Mouse (Mus musculus) hindbrain, embryonic 11.5 days (tissue): ENCODE measurements around the gene Pknox2. TPM values are rescaled to one million over a fixed set of nuclear protein-coding genes. Genes with fewer than 3 reads are reported as not detected.

Experiments used
- ATAC-seq: fragments of 200-750 bp; cut with Nextera tagmentation; 2 replicates; pipeline ENCODE4 v1.8.0; 2017; ENCODE audit warnings: mild to moderate bottlenecking, moderate TSS enrichment, moderate library complexity; ENCODE audit not compliant: low FRiP score
- DNase-seq: peaks from one replicate; pipeline ENCODE4 v3.0.0-alpha.2; 2015; ENCODE audit warnings: low spot score
- H3K27ac ChIP-seq: fragments of 300-500 bp; sonication (generic); 2 replicates; pipeline ENCODE4 v1.5.1; 2014; ENCODE audit warnings: mild to moderate bottlenecking, low read depth, low read length
- H3K27me3 ChIP-seq: fragments of 300-500 bp; sonication (generic); 2 replicates; pipeline ENCODE4 v1.6.1; 2014; ENCODE audit warnings: mild to moderate bottlenecking, low read length, moderate library complexity, mixed read lengths; ENCODE audit not compliant: control insufficient read depth, insufficient read depth
- H3K36me3 ChIP-seq: fragments of 300-500 bp; sonication (generic); 2 replicates; pipeline ENCODE4 v1.6.1; 2014; ENCODE audit warnings: mild to moderate bottlenecking, low read length, moderate library complexity, mixed read lengths; ENCODE audit not compliant: control insufficient read depth, insufficient read depth
- H3K4me1 ChIP-seq: fragments of 300-500 bp; sonication (generic); replicated peaks from 2 replicates; pipeline ENCODE4 v1.6.1; 2014; ENCODE audit warnings: low read length, mixed read lengths; ENCODE audit not compliant: control insufficient read depth, insufficient read depth
- H3K4me2 ChIP-seq: fragments of 300-500 bp; sonication (generic); replicated peaks from 2 replicates; pipeline ENCODE4 v1.6.1; 2014; ENCODE audit warnings: mild to moderate bottlenecking, low read depth, low read length
- H3K4me3 ChIP-seq: fragments of 300-500 bp; sonication (generic); 2 replicates; pipeline ENCODE4 v1.5.1; 2014; ENCODE audit warnings: low read depth, low read length
- H3K9ac ChIP-seq: fragments of 300-500 bp; sonication (generic); 2 replicates; pipeline ENCODE4 v1.6.1; 2014; ENCODE audit warnings: low read depth, low read length
- H3K9me3 ChIP-seq: fragments of 300-500 bp; sonication (generic); 2 replicates; pipeline ENCODE4 v1.6.1; 2016; ENCODE audit warnings: low read length; ENCODE audit not compliant: control insufficient read depth
- WGBS: fragments of 180-500 bp; shearing (Covaris S2); extraction: QIAGEN DNeasy Blood & Tissue Kit; methylation state at CpG from one replicate; pipeline ENCODE4 v1.1.7; 2014; 5-methylcytosine and 5-hydroxymethylcytosine counted together
- polyA plus RNA-seq: library from polyadenylated mRNA; unstranded; fragments of >200 nt; fragmentation: Nextera tagmentation; extraction: Ambion mirVana; gene quantifications from 2 replicates; pipeline ENCODE4 v1.2.1, GENCODE M21; 2014

Gene Pknox2
- polyA plus RNA-seq, 1 experiment from 2014 or later = 18.8 TPM

GRCm38 (mm10) chr9:36990626-36991368 lies 156.4 kb downstream of the Pknox2 start:
- H3K27me3 ChIP-seq = no peaks in the 10 kb centered on the region
- H3K9ac ChIP-seq = no peak overlapping the region
- no peak for DNase-seq
- no peak overlapping the region for H3K27ac ChIP-seq
- no peaks in the 10 kb centered on the region for H3K9me3 ChIP-seq
- no peak overlapping the region for H3K4me3 ChIP-seq
- no peak for ATAC-seq
- H3K4me2 ChIP-seq = no peak overlapping the region
- no peaks in the 10 kb centered on the region for H3K36me3 ChIP-seq
- WGBS = 75% methylated on average over 13 of the region's 13 CpGs
- no peaks in the 10 kb centered on the region for H3K4me1 ChIP-seq

GRCm38 (mm10) chr9:36989991-36990390 lies 157.2 kb downstream of the Pknox2 start:
- Histone ChIP-seq H3K27ac (no peak overlapping the region), H3K4me3 (no peak overlapping the region), H3K9ac (no peak overlapping the region), H3K27me3 (no peaks in the 10 kb centered on the region), H3K4me2 (no peak overlapping the region), H3K9me3 (no peaks in the 10 kb centered on the region), H3K36me3 (no peaks in the 10 kb centered on the region), H3K4me1 (no peaks in the 10 kb centered on the region)
- DNase-seq (no peak), ATAC-seq (no peak)
- 88% methylated on average over 3 of the region's 3 CpGs for WGBS

- Histone ChIP-seq H3K27me3 (no peaks in the 10 kb centered on the region), H3K9me3 (no peaks in the 10 kb centered on the region), H3K4me1 (no peaks in the 10 kb centered on the region), H3K27ac (no peak overlapping the region), H3K4me2 (no peak overlapping the region), H3K36me3 (no peaks in the 10 kb centered on the region), H3K9ac (no peak overlapping the region), H3K4me3 (no peak overlapping the region)
- no peak for ATAC-seq
- DNase-seq = no peak
- WGBS = 88% methylated on average over 9 of the region's 9 CpGs
These were observed 162.0 kb downstream of the Pknox2 start for GRCm38 (mm10) chr9:36985233-36985632.

- Histone ChIP-seq H3K9me3 (no peaks in the 10 kb centered on the region), H3K4me3 (no peak overlapping the region), H3K27ac (no peak overlapping the region), H3K9ac (no peak overlapping the region), H3K4me1 (no peaks in the 10 kb centered on the region), H3K4me2 (no peak overlapping the region), H3K27me3 (no peaks in the 10 kb centered on the region), H3K36me3 (no peaks in the 10 kb centered on the region)
- ATAC-seq = no peak
- DNase-seq = no peak
- WGBS = 46% methylated on average over 11 of the region's 11 CpGs
These were observed 170.4 kb downstream of the Pknox2 start for GRCm38 (mm10) chr9:36976596-36977362.

GRCm38 (mm10) chr9:36973486-36974227 lies 173.6 kb downstream of the Pknox2 start:
- Histone ChIP-seq H3K4me2 (no peak overlapping the region), H3K27me3 (no peaks in the 10 kb centered on the region), H3K27ac (no peak overlapping the region), H3K4me1 (no peaks in the 10 kb centered on the region), H3K36me3 (no peaks in the 10 kb centered on the region), H3K4me3 (no peak overlapping the region), H3K9me3 (no peaks in the 10 kb centered on the region), H3K9ac (no peak overlapping the region)
- peak; percentile 50 for DNase-seq
- WGBS = 66% methylated on average over 11 of the region's 11 CpGs
- no peak for ATAC-seq

GRCm38 (mm10) chr9:36972089-36972488 lies 175.1 kb downstream of the Pknox2 start:
- DNase-seq (no peak), ATAC-seq (no peak)
- Histone ChIP-seq H3K9ac (no peak overlapping the region), H3K4me2 (no peak overlapping the region), H3K4me3 (no peak overlapping the region), H3K4me1 (no peaks in the 10 kb centered on the region), H3K27me3 (no peaks in the 10 kb centered on the region), H3K9me3 (no peaks in the 10 kb centered on the region), H3K27ac (no peak overlapping the region), H3K36me3 (no peaks in the 10 kb centered on the region)
- WGBS = 42% methylated on average over 3 of the region's 3 CpGs

GRCm38 (mm10) chr9:36971066-36971465 lies 176.1 kb downstream of the Pknox2 start:
- H3K4me1 ChIP-seq = no peaks in the 10 kb centered on the region
- no peak overlapping the region for H3K27ac ChIP-seq
- 38% methylated on average over 3 of the region's 3 CpGs for WGBS

GRCm38 (mm10) chr9:36970651-36971050 lies 176.6 kb downstream of the Pknox2 start:
- no peaks in the 10 kb centered on the region for H3K27me3 ChIP-seq
- ATAC-seq = no peak
- no peaks in the 10 kb centered on the region for H3K36me3 ChIP-seq
- H3K27ac ChIP-seq = no peak overlapping the region
- no peaks in the 10 kb centered on the region for H3K4me1 ChIP-seq
- no peaks in the 10 kb centered on the region for H3K9me3 ChIP-seq
- DNase-seq = peak; percentile 88
- 12% methylated on average over 5 of the region's 5 CpGs for WGBS
- H3K9ac ChIP-seq = no peak overlapping the region
- no peak overlapping the region for H3K4me3 ChIP-seq
- no peak overlapping the region for H3K4me2 ChIP-seq

More at GRCm38 (mm10) chr9:36971066-36971465, 176.1 kb downstream of the Pknox2 start:
- DNase-seq (no peak), ATAC-seq (no peak)
- H3K9me3 ChIP-seq = no peaks in the 10 kb centered on the region
- H3K36me3 ChIP-seq = no peaks in the 10 kb centered on the region
- H3K4me3 ChIP-seq = no peak overlapping the region
- H3K27me3 ChIP-seq = no peaks in the 10 kb centered on the region
- no peak overlapping the region for H3K9ac ChIP-seq
- H3K4me2 ChIP-seq = no peak overlapping the region
